Mouse (Mus musculus): ENCODE data around the gene Abca13.
"Not testable (repeated sequence)": the region's sequence is repeated elsewhere in the genome, so short reads cannot be mapped to it uniquely, and the experiment has no call there.

DNA sequence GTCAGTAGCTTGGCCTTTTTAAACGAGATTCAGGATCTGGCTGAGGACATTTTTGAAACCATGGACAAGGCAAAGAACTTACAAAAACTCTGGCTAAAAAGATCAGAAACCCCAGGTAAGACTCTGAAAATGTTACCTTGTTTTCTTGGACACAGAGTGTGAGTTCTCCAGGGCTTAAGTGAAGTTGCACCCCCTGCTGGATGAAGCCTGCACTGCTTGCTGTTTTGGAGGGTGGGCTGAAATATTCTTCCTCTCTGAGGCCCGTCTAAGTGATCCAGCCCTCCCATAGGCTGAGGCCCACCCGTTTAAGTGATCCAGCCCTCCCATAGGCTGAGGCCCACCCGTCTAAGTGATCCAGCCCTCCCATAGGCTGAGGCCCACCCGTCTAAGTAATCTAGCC lies 57.9 kb downstream of the Abca13 start:
- peak; percentile 38; the same call in 1 of the 2 replicates for TF ChIP-seq CTCF (IDR thresholded peaks at IDR 0.05; ENCODE audit: borderline replicate concordance, extremely low read depth, insufficient read depth, insufficient read length)
- TF ChIP-seq POLR2A (IDR thresholded peaks at IDR 0.05; ENCODE audit: borderline replicate concordance, extremely low read depth, insufficient read depth, insufficient read length, poor library complexity, severe bottlenecking), result not testable (repeated sequence)

Data from brain, embryonic 14.5 days (tissue).